Mouse (Mus musculus): ENCODE results near the gene Ep400. TPM values are rescaled to one million over a fixed set of nuclear protein-coding genes. Genes with fewer than 3 reads are reported as not detected.
A peak's percentile ranks its signal among the peaks of the same experiment; 100 is the strongest.

Gene Ep400
- 10 to 100 TPM; 64.7 to 76.0 TPM for total RNA-seq (2021)
- long read RNA-seq, experiment 1, partial matches to known transcripts: 3 of 5 reads
- long read RNA-seq, experiment 1, other reads (novel, unspliced or antisense): 2 of 5 reads
- long read RNA-seq, experiment 2, partial matches to known transcripts: 6 of 8 reads
- long read RNA-seq, experiment 2, other reads (novel, unspliced or antisense): 2 of 8 reads

GRCm38 (mm10) chr5:110770448-110771158 is at the start of gene Ep400:
Gene Ep400, minus strand, starts transcription at chr5:110770717.
- DNase-seq: peak; percentile 100

- peak; percentile 100 for DNase-seq
Measured at GRCm38 (mm10) chr5:110809667-110810325, 39.3 kb upstream of the Ep400 start, which contains the start of gene Ulk1. Gene Ulk1, minus strand, starts transcription at chr5:110810097.

GRCm38 (mm10) chr5:110808821-110809666 is 38.5 kb upstream of the Ep400 start:
- peak; percentile 49 for DNase-seq

DNA sequence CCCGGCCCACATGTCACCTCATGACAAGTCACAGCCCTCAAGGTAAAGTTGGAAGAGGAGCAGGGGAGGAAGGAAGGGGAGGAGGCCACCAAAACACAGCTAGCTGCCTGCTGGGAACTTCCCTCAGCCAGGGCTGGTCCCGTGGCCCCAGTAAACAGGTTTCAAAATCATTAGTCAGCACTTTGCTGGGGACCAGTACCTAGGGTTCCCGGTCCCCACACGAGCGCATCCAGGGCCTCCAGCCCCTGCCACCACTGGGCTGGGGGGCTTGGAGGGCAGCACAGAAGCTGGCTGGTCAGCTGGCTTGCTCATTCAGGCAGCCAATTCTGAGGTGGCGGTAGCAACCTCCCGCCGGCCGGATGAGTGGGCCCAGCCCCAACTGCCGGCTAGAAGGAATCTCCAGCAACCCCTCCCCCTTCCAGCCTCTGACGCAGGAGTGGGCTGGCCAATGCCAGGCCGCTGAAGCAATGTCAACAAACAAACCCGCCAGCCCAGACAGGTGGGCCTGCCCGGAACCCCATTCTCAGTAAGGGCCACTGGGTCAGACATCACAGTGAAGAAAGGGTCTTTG is 37.6 kb upstream of the Ep400 start:
- DNase-seq: peak; percentile 94

- DNase-seq: no peak
Measured at GRCm38 (mm10) chr5:110807453-110807852, 36.9 kb upstream of the Ep400 start.

- no peak for DNase-seq
Measured at GRCm38 (mm10) chr5:110806676-110807075, 36.2 kb upstream of the Ep400 start.

DNA sequence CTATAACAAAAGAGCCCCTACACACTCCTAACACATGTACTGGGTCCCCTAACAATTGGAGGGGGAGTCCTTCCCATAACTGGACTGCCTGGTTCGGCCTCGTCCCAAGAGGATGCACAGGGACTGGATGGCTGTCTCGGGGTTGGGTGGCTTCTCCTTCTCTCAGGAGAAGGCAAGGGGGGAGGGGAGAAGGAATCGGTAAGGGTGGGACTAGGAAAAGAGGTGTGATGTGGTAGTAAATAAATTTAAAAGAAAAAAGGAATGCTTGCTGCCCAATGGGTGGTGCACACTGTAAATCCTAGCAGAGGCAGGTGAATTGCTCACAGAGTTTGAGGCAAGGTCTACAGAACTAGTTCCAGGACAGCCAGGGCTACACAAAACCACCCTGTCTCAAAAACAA is 35.6 kb upstream of the Ep400 start:
- no peak for DNase-seq

- DNase-seq: no peak
Measured at GRCm38 (mm10) chr5:110804012-110804743, 33.7 kb upstream of the Ep400 start.

DNA sequence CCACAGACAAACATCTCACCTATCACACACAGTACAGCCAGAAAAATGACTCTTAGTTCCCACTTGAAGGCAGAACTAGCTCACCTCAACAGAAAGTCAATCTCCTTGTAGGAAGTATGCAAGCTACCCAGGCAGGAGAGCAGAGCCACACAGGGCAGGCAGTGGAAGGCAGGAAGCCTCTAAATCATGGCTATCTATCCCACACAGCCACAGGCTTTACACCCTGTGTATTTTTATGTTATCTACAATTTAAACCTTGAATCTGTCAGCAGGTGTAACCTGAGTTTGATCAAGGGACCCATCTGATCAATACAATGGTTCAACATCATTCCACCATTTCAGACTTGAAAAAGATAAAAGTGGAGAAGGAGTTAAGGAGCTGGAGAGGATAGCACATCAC is 32.3 kb upstream of the Ep400 start:
- no peak for DNase-seq

DNA sequence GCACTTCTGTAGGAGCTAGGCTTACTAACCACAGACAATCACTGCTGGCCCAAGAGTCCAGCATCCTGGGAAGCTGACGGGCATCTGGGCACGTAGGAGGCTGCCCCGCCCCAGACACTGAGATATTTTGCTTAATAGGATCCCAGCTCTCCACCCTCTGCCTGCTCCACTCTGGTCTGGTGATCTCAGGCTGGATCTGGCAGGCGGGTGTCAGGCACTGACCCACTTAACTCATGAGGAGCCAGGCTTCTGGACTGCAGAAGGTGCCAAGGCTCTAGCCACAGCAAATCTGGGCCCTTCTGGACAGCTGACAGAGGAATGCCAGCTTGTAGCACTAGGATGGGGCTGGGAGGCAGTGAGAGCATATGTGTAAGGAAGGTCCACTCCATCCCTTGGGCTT is 31.7 kb upstream of the Ep400 start:
- DNase-seq: no peak

GRCm38 (mm10) chr5:110801036-110801624 is 30.6 kb upstream of the Ep400 start:
- DNase-seq: no peak

- peak; percentile 51 for DNase-seq
Measured at GRCm38 (mm10) chr5:110797696-110798095, 27.2 kb upstream of the Ep400 start.

DNA sequence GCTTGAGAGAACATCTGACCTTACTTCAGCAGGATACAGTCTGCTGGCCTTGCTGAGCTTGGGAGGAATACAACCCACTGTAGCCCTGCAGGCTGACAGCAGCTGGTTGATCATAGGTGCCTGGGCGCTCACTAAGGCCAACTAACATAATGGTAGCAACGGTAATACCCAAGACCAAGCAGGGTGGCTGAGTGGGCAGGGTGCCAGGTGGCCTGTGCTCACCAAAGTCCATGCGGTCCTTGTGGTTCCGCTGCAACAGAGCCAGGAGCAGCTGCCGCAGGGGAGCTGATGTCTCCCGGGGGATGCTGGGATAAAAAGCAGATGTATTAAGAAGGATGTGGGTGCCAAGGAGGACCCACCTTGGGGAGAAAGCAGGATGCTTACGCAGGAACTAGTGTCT is 23.8 kb upstream of the Ep400 start:
- no peak for DNase-seq

DNA sequence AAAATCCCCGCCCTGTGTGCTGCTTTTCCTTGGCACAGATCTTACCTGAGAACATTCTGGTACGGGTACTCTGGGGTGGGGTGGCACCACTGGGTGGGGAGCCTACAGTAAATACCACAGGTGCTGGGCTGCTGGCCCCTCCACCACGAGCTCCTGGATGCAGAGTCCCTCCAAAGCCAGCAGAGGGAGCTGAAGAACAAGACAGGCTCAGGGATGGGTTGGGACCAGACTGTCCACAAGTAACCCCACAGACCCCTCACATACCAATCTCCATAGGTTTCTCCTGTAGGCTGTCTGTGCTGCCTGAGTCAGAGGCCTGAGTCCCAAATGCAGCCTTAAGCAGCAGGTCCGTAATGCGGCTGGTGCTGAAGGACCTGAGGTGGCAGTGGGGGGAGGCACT is 18.2 kb upstream of the Ep400 start:
- peak; percentile 58 for DNase-seq

DNA sequence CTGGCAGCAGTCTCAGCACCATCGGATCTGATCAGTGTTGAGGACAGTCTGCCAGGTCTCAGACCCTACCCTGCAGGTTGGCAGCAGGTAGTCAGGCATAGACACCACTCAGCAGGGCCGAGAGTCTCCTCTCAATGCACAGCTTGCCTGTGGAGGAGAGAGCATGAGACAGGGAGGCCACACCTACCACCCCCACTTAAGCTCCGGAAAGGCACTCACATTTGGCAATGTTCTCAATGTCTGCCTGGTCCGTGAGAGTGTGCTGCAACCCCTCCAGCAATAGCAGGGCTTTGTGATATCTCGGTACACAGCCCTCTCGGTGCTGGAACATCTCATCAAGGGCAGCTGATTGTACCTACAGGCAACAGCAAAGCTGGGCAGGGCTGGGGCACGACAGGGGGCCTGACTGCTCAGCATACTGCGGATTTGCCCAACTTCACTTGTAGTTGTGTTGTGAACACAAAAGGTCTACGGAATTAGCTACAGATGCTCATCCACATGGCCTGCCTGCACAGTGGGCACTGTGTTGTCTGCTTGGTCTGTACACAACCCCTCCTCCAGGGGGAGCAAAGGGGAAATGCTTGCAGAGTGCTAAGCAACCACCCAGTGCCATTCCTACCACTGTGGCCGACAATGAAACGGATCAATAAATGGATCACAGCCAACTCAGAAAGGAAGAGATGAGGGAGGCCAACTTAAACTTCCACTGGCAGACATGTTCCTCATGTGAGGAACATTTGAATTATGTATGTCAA is 15.7 kb upstream of the Ep400 start:
- DNase-seq: peak; percentile 36

DNA sequence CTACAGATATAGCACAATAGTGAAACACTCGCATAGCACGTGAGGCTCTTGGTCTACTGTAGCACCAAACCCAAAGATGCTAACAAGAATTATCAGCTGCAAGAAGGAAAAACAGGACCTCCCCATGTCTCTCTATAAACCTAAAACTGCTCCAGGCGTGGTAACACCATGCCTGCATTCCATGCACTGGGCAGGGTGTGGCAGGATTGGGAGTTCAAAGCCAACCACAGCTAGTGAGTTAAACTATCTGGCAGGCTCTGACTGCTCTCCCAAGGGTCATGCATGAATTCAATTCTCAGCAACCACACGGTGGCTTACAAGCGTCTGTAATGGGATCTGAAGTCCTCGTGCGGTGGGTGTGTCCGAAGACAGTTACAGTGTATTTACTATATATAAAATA is 12.6 kb upstream of the Ep400 start:
- DNase-seq: no peak

DNA sequence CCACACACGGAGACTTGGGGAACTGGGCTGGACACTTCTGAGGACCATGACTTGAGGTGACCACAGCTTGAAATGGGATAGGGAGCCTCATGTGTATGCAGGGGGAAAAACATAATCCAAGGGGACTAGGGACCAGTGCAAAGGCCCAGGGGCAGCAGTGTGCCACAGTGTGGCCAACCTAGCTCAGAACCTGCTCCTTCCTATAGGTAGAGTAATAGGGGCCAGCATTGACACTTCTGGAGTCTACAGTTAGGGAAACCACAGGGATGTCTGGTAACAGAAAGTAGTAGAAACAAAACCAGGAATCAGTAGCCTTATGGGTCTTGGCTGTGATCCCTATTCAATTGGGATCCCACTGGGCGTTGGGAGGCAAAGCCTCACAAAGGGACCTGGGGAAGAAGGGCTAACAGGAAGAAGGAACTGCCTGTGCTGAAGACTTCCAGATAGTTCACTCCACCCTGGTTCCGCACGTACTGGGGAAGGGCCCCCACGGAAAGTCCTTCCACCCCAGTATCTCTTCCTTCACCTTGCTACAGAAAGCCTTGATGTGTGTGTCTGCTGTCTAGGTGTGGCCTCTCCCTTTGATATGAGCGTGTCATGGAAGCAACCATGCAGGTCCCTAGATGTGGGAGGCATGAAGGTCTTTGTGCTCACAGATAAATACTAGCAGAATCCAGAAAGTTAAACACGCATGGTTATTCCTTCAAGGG is 11.2 kb upstream of the Ep400 start:
- DNase-seq: no peak

DNA sequence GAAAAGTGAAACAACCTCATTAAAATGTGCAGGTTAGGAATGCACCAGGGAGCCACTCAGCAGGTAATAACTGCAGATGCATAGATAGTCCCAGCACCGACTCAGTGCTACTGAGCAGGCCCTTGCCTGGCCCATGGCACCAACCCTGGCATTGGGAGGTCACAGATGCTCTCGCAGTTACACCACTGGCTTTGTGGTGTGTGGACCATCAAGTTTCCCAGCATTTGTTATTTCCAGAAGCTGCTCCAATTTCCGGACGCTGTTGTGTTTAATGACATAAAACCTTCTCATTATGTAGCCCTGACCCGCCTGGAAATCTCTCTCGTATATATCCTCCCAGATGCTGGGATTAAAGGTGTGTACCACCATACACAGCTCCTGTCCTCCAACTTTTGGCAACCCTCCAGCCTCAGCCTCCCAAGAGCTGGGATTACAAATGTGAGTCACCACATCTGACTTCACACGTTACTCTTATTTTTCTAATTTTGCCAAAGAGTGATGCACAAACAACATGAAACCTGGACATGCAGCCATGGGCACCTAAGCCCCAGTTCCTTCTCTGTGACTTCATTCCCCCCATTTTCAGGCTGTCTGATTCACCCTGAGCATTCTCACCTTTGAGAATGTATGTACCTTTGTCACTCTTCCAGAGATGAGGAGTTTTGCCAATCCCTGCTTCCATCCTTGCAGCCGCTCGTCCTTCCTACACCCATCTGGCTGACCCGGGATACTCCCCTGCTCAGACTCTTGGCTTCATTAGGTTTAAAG is 10.4 kb upstream of the Ep400 start:
- DNase-seq: no peak

Data from adrenal gland, postnatal 10 days (tissue).